Mouse (Mus musculus) E14TG2a.4 (cell line): ENCODE measurements around the gene Ier5l.

ENCODE experiments used
- CTCF ChIP-seq: conservative IDR thresholded peaks from 2 replicates; pipeline ENCODE4 v1.5.1; 2014; ENCODE audit warnings: low read length
- POU5F1 ChIP-seq: IDR thresholded peaks from 2 replicates; pipeline ENCODE4 v1.6.1; 2014; ENCODE audit warnings: low read length, borderline replicate concordance

- no peak for TF ChIP-seq CTCF
- no peak for TF ChIP-seq POU5F1
Observed at GRCm38 (mm10) chr2:30463341-30463761, 10.7 kb downstream of the Ier5l start.
